Mouse (Mus musculus) Patski (cell line): ENCODE results near the gene Rnase13. TPM values are rescaled to one million over a fixed set of nuclear protein-coding genes. Genes with fewer than 3 reads are reported as not detected.
"Not testable (repeated sequence)": the region's sequence is repeated elsewhere in the genome, so short reads cannot be mapped to it uniquely, and the experiment has no call there.

Source experiments
- ATAC-seq: fragments of 100-300 bp; one replicate; pipeline ENCODE4 v1.8.0; 2021
- CTCF ChIA-PET: fragments of 350-600 bp; sonication (Branson Sonifier 250); formaldehyde crosslinking; loops from one replicate; lab custom pipeline; 2022; ENCODE audit warnings: inconsistent platforms; lab: Charles Lee
- POLR2A ChIA-PET: fragments of 350-600 bp; sonication (Branson Sonifier 250); formaldehyde crosslinking; loops from one replicate; lab custom pipeline; 2022; ENCODE audit warnings: antibody characterized with exemption, inconsistent platforms; lab: Charles Lee
- DNase-seq: peaks from one replicate; pipeline ENCODE4 v3.0.0-alpha.2; 2011; ENCODE audit warnings: low read depth, low spot score
- H3K27me3 ChIP-seq: fragments of 371-371 bp; one replicate; pipeline ENCODE4 v1.5.1; 2021
- CTCF ChIP-seq: fragments of 100-300 bp; IDR thresholded peaks from one replicate; pipeline ENCODE4 v1.5.1; 2021
- in situ Hi-C: fragments of 300-500 bp; cut with MboI; formaldehyde crosslinking; loops from 3 replicates; pipeline ENCODE4 v1.11.1; 2018; ENCODE audit warnings: low pct_unique_long_range_greater_than_20kb, mixed read lengths
- polyA plus RNA-seq: library from polyadenylated mRNA; unstranded; gene quantifications from one replicate; pipeline ENCODE4 v1.2.3, GENCODE M21; 2021

The Rnase13 gene
- polyA plus RNA-seq, 1 experiment from 2014 or later: not detected

- POLR2A ChIA-PET: no interaction called here
- DNase-seq (no peak), ATAC-seq (no peak)
- CTCF ChIA-PET: interaction anchor here (1.2 to 1.7 kb wide), 2 partner anchors 12 to 25 kb away, joined by 3 to 5 read pairs; no protein-coding TSS in a partner anchor
- no peaks in the 10 kb centered on the region for H3K27me3 ChIP-seq
- TF ChIP-seq CTCF: no peak
- in situ Hi-C loops: no loop called here
Observed at GRCm38 (mm10) chr14:51929309-51929943, 6.9 kb upstream of the Rnase13 start.

DNA sequence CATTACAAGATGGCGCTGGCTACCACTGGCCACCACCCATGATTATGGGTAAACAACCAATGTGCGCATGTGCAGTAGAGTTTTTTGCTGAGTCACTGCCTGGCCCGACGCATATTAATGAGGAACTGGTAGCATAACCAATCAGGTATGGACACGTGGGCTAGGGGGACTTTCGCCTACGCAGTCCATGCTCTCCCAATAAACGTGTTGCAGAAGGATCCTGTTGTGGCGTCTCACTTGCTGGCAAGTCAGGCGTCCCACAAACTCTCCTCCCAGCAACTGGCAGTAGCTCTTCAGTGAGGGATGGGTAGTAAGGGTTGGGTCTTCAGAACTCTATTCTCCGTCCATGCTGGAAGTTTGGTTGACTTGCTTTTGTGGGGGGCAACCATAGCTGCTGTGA is 4.4 kb upstream of the Rnase13 start:
- ATAC-seq, in situ Hi-C loops, POLR2A ChIA-PET, DNase-seq, H3K27me3 ChIP-seq: not testable (repeated sequence)
- CTCF ChIA-PET: interaction anchor here (1.3 kb wide), 1 partner anchor 23 kb away, joined by 4 read pairs; no protein-coding TSS in a partner anchor

DNA sequence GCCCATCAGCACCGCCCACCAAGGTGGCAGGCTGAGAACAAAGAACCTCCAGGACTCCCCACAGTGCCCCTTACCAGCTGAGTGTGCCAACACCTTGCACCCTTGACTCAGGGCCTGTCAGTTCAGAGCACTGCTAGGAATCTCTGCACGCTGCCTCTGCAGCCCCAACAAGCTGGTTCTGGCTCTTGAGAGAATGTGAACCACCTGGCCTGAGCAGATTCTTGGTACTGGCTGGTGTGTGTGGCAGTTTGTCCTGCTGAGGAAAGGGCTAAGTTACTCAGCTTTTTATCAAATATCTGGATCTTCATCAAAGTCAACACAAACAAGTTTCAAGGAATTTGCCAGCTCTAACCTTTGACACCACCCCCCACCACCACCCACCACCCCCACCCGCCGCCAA is 919 bp upstream of the Rnase13 start:
- POLR2A ChIA-PET: no interaction called here

DNA sequence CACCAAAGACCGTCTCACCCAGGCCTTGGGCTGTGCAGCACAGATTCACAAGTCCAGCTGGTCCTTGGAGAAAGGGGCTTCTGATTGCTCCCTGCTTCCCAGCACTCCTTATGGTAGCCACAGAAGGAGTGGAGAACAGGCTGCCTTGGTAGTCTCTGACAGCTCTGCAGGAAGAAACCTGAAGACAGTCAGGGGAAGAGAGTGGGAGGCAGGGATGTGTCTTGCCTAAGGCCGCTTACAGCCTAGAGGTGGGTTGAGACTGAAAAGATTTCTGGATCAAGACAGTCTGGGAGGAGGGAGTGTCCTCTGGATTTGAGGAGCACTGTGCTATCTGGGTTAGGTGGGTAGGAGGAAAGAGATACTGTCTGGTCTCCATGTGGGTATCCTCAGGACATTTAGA is 337 bp upstream of the Rnase13 start:
- H3K27me3 ChIP-seq: no peaks in the 10 kb centered on the region
- no peak for TF ChIP-seq CTCF
- DNase-seq (no peak), ATAC-seq (no peak)
- in situ Hi-C loops: no loop called here
- CTCF ChIA-PET: no interaction called here
- POLR2A ChIA-PET: no interaction called here

More for the DNA sequence above, 919 bp upstream of the Rnase13 start:
- in situ Hi-C loops: no loop called here
- DNase-seq: no peak
- no peak for ATAC-seq
- TF ChIP-seq CTCF: no peak
- H3K27me3 ChIP-seq: no peaks in the 10 kb centered on the region
- CTCF ChIA-PET: no interaction called here

DNA sequence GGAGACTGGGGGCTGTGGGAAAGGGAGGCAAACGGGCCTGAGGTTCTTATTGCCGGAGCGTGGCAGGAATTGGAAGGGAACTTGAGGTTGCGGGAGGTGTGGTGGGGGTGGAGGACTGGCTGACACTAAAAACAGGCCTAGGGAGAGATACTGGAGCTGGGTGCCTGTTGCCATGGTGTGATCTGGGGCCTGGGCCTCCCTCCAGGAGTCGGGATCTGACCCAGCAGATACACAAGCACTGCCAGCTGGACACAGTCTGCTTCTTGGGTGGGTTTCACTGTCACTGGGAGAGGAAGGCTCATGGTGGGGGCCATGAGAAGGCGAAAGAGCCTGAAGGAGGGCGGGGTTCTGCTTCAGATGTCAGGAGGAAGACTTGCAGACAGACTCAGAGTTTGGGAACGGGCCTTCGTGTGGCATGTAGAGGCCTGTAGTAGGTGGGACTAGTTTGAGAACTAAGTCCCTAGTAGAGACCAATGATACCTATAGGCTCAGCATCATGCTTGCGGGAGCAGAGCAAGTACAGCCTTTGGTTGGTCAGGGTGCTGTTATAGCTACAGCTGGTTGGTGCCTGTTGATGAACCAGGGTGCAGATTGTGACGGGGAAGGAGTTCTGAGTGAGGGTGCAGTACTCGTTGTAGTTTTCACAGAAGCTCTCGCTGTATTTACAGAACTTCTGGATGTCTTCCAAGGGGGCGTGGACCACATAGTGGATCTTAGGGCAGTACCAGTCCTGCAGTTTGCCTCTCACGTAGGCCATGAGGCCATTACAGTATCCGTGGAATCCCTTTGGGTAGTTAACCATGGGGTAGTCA is 608 bp downstream of the Rnase13 start:
- no peak for TF ChIP-seq CTCF
- no peaks in the 10 kb centered on the region for H3K27me3 ChIP-seq
- no peak for ATAC-seq
- in situ Hi-C loops: no loop called here
- no peak for DNase-seq
- ChIA-PET POLR2A (no interaction called here), CTCF (no interaction called here)

GRCm38 (mm10) chr14:51918966-51919365 is 3.6 kb downstream of the Rnase13 start:
- TF ChIP-seq CTCF: no peak
- in situ Hi-C loops: no loop called here
- CTCF ChIA-PET: no interaction called here
- peaks cover 5% of the 10 kb centered on the region for H3K27me3 ChIP-seq
- no peak for DNase-seq
- no peak for ATAC-seq
- POLR2A ChIA-PET: no interaction called here

GRCm38 (mm10) chr14:51918125-51918524 is 4.4 kb downstream of the Rnase13 start, which contains the start of gene Tppp2:
Tppp2 (plus strand) TSS chr14:51918425.
- POLR2A ChIA-PET: no interaction called here
- in situ Hi-C loops: no loop called here
- DNase-seq (no peak), ATAC-seq (no peak)
- CTCF ChIA-PET: interaction anchor here (0.6 kb wide), 1 partner anchor 47 kb away, joined by 3 read pairs; no protein-coding TSS in a partner anchor
- H3K27me3 ChIP-seq: peaks cover 6% of the 10 kb centered on the region
- no peak for TF ChIP-seq CTCF

DNA sequence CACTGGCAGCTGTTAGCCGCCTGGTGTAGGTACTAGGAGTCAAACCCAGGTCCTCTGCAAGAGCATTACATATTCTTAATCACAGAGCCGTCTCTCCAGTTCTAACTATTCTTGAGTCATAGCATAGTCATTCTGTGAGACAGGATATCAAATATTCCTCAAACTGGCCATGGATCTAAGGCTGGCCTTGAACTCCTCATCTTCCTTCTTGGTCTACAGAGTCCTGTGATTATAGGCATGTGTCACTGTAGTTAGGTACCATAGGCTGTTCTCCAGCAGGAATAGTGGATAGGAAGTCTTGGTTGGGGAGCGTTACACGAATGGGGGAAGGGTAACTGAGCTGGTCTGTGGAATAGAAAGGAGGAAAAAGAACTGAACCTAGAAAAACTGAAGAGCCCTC is 6.0 kb downstream of the Rnase13 start:
- in situ Hi-C loops: no loop called here
- no peak for ATAC-seq
- ChIA-PET CTCF (interaction anchor here (1.2 to 1.5 kb wide), 2 partner anchors 12 to 13 kb away, joined by 3 to 4 read pairs; no protein-coding TSS in a partner anchor), POLR2A (no interaction called here)
- DNase-seq: no peak
- no peak for TF ChIP-seq CTCF
- H3K27me3 ChIP-seq: peaks cover 8% of the 10 kb centered on the region

DNA sequence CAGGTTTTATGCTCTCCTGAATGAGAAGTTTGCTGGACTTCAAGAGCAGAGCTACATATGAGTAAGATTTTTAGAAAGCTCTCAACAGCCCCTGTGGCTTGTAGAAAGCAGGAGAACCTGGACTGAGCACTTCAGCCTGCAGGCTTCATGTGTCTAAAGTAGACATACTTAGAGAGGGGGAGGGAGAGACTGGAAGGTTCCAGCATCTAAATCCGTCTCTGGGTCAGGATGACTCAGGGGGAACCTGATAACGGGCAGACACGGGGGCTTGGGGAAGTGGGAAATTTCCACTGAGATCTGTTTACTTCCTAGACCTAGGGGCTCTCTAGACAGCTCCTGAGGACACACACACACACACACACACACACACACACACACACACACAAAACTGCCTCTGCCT is 7.5 kb downstream of the Rnase13 start:
- ChIA-PET POLR2A (no interaction called here), CTCF (interaction anchor here (1.3 kb wide), 1 partner anchor 10 kb away, joined by 6 read pairs; no protein-coding TSS in a partner anchor)
- in situ Hi-C loops: no loop called here
- DNase-seq (no peak), ATAC-seq (no peak)
- peaks cover 12% of the 10 kb centered on the region for H3K27me3 ChIP-seq
- no peak for TF ChIP-seq CTCF

GRCm38 (mm10) chr14:51913960-51914762 is 8.4 kb downstream of the Rnase13 start, which contains the start of gene Ndrg2:
Ndrg2 (minus strand) TSS chr14:51914158.
- ChIA-PET CTCF (interaction anchor here (1.3 kb wide), 1 partner anchor 9 kb away, joined by 6 read pairs; no protein-coding TSS in a partner anchor), POLR2A (no interaction called here)
- TF ChIP-seq CTCF: no peak
- no peak for DNase-seq
- H3K27me3 ChIP-seq: peaks cover 20% of the 10 kb centered on the region
- in situ Hi-C loops: no loop called here
- no peak for ATAC-seq
